Mouse (Mus musculus) bone marrow, adult 2 months (tissue): Measurements from ENCODE around the gene Scn3b.

Experiments used
- CTCF ChIP-seq: fragments of 200-500 bp; IDR thresholded peaks from 2 replicates; pipeline ENCODE4 v1.5.1; 2011; ENCODE audit warnings: low read length, control low read depth; ENCODE audit not compliant: control insufficient read depth, insufficient read depth
- POLR2A ChIP-seq: fragments of 200-500 bp; IDR thresholded peaks from 2 replicates; pipeline ENCODE4 v1.6.1; 2011; ENCODE audit warnings: low read depth, mild to moderate bottlenecking, control low read depth, low read length, borderline replicate concordance; ENCODE audit not compliant: control insufficient read depth

GRCm38 (mm10) chr9:40294866-40295265 is 25.8 kb downstream of the Scn3b start:
- TF ChIP-seq CTCF (no peak), POLR2A (no peak)
